Mouse (Mus musculus) layer of hippocampus, adult 9-11 months (tissue): ENCODE measurements around the gene Gm10681.
"Not testable (repeated sequence)": the region's sequence is repeated elsewhere in the genome, so short reads cannot be mapped to it uniquely, and the experiment has no call there.

Source experiments
- DNase-seq: peaks from one replicate; pipeline ENCODE4 v3.0.0; 2022

Gene Gm10681

GRCm38 (mm10) chr3:98588707-98589106 is at the start of gene Gm10681:
TSS of gene Gm10681 (minus strand) at chr3:98588807.
- DNase-seq = no peak

GRCm38 (mm10) chr3:98635145-98635544 is 46.5 kb upstream of the Gm10681 start:
- no peak for DNase-seq

GRCm38 (mm10) chr3:98630152-98630551 is 41.5 kb upstream of the Gm10681 start, which contains the start of gene Hsd3b5:
TSS of gene Hsd3b5 (minus strand) at chr3:98630252.
- DNase-seq = no peak

GRCm38 (mm10) chr3:98629633-98630032 is 41.0 kb upstream of the Gm10681 start:
- DNase-seq = no peak

GRCm38 (mm10) chr3:98616786-98617185 is 28.2 kb upstream of the Gm10681 start:
- DNase-seq = not testable (repeated sequence)

- not testable (repeated sequence) for DNase-seq
These were observed 27.6 kb upstream of the Gm10681 start for GRCm38 (mm10) chr3:98616244-98616643.

GRCm38 (mm10) chr3:98614406-98614927 is 25.9 kb upstream of the Gm10681 start:
- not testable (repeated sequence) for DNase-seq

GRCm38 (mm10) chr3:98613963-98614362 is 25.4 kb upstream of the Gm10681 start:
- DNase-seq = no peak

GRCm38 (mm10) chr3:98613540-98613939 is 24.9 kb upstream of the Gm10681 start:
- DNase-seq = not testable (repeated sequence)

GRCm38 (mm10) chr3:98587721-98588120 is 886 bp downstream of the Gm10681 start:
- DNase-seq = no peak

- not testable (repeated sequence) for DNase-seq
These were observed 6.0 kb downstream of the Gm10681 start for GRCm38 (mm10) chr3:98582622-98583021.

- DNase-seq = not testable (repeated sequence)
These were observed 6.4 kb downstream of the Gm10681 start for GRCm38 (mm10) chr3:98582202-98582601.

- DNase-seq = peak; percentile 47
These were observed 7.6 kb downstream of the Gm10681 start for GRCm38 (mm10) chr3:98581024-98581423.

- not testable (repeated sequence) for DNase-seq
These were observed 20.9 kb downstream of the Gm10681 start for GRCm38 (mm10) chr3:98567717-98568116.

GRCm38 (mm10) chr3:98564894-98565293 is 23.7 kb downstream of the Gm10681 start:
- DNase-seq = not testable (repeated sequence)

GRCm38 (mm10) chr3:98563831-98564230 is 24.8 kb downstream of the Gm10681 start:
- not testable (repeated sequence) for DNase-seq

- not testable (repeated sequence) for DNase-seq
These were observed 27.9 kb downstream of the Gm10681 start for GRCm38 (mm10) chr3:98560711-98561110.

- DNase-seq = not testable (repeated sequence)
These were observed 37.8 kb downstream of the Gm10681 start for GRCm38 (mm10) chr3:98550832-98551231.

GRCm38 (mm10) chr3:98550215-98550614 is 38.4 kb downstream of the Gm10681 start:
- DNase-seq = not testable (repeated sequence)

- DNase-seq = not testable (repeated sequence)
These were observed 40.1 kb downstream of the Gm10681 start for GRCm38 (mm10) chr3:98548495-98548894.

GRCm38 (mm10) chr3:98547641-98548040 is 41.0 kb downstream of the Gm10681 start:
- DNase-seq = not testable (repeated sequence)

GRCm38 (mm10) chr3:98524978-98525377 is 63.6 kb downstream of the Gm10681 start:
- not testable (repeated sequence) for DNase-seq

- not testable (repeated sequence) for DNase-seq
These were observed 64.1 kb downstream of the Gm10681 start for GRCm38 (mm10) chr3:98524552-98524951.

- not testable (repeated sequence) for DNase-seq
These were observed 65.8 kb downstream of the Gm10681 start for GRCm38 (mm10) chr3:98522779-98523178.

GRCm38 (mm10) chr3:98510414-98510813 is 78.2 kb downstream of the Gm10681 start, which contains the start of gene Hsd3b4:
TSS of gene Hsd3b4 (minus strand) at chr3:98510514.
- not testable (repeated sequence) for DNase-seq
